Mouse (Mus musculus) thymus, postnatal 36 days (tissue): ENCODE measurements around the gene Txlng.
A peak's percentile ranks its signal among the peaks of the same experiment; 100 is the strongest.
"Not testable (repeated sequence)": the region's sequence is repeated elsewhere in the genome, so short reads cannot be mapped to it uniquely, and the experiment has no call there.

ENCODE experiments used
- DNase-seq, 2 experiments: peaks; one replicate each; pipeline ENCODE4 v3.0.0; 2022; ENCODE audit warnings: mixed read lengths in 2 of 2

Txlng gene

GRCm38 (mm10) chrX:162829203-162829708, at the start of gene Txlng:
Txlng (minus strand) TSS chrX:162829454.
- peak; percentile 86 to 93 for DNase-seq

GRCm38 (mm10) chrX:162878236-162878635, 49.0 kb upstream of the Txlng start:
- DNase-seq: no peak

GRCm38 (mm10) chrX:162873761-162874160, 44.5 kb upstream of the Txlng start:
- DNase-seq: no peak

- peak in 1 of 2 experiments; percentile 14 for DNase-seq
Observed at GRCm38 (mm10) chrX:162871734-162872517, 42.7 kb upstream of the Txlng start.

GRCm38 (mm10) chrX:162868294-162868965, 39.2 kb upstream of the Txlng start:
- no peak for DNase-seq

- DNase-seq: no peak
Observed at GRCm38 (mm10) chrX:162848682-162849081, 19.4 kb upstream of the Txlng start.

- no peak for DNase-seq
Observed at GRCm38 (mm10) chrX:162845531-162845930, 16.3 kb upstream of the Txlng start.

- peak; percentile 8 to 12 for DNase-seq
Observed at GRCm38 (mm10) chrX:162844447-162845100, 15.3 kb upstream of the Txlng start.

GRCm38 (mm10) chrX:162832101-162832500, 2.8 kb upstream of the Txlng start:
- no peak for DNase-seq

GRCm38 (mm10) chrX:162831542-162831941, 2.3 kb upstream of the Txlng start:
- DNase-seq: no peak

- DNase-seq: no peak
Observed at GRCm38 (mm10) chrX:162831036-162831435, 1.8 kb upstream of the Txlng start.

- not testable (repeated sequence) for DNase-seq
Observed at GRCm38 (mm10) chrX:162830313-162830712, 1.1 kb upstream of the Txlng start.

GRCm38 (mm10) chrX:162829741-162830140, 487 bp upstream of the Txlng start:
- no peak for DNase-seq

GRCm38 (mm10) chrX:162828783-162829182, 471 bp downstream of the Txlng start:
- DNase-seq: no peak

GRCm38 (mm10) chrX:162828016-162828415, 1.2 kb downstream of the Txlng start:
- DNase-seq: no peak

GRCm38 (mm10) chrX:162800371-162800770, 28.9 kb downstream of the Txlng start:
- peak; percentile 34 to 44 for DNase-seq

GRCm38 (mm10) chrX:162791392-162791791, 37.9 kb downstream of the Txlng start:
- DNase-seq: peak; percentile 2 to 8

GRCm38 (mm10) chrX:162788372-162788771, 40.9 kb downstream of the Txlng start:
- no peak for DNase-seq

GRCm38 (mm10) chrX:162770726-162771125, 58.5 kb downstream of the Txlng start:
- no peak for DNase-seq

GRCm38 (mm10) chrX:162761716-162762395, 67.4 kb downstream of the Txlng start:
- no peak for DNase-seq

GRCm38 (mm10) chrX:162760958-162761515, 68.2 kb downstream of the Txlng start:
- DNase-seq: no peak
